Mouse (Mus musculus): ENCODE data around the gene Npas2.

Gene Npas2

GRCm38 (mm10) chr1:39373378-39373777, 179.8 kb downstream of the Npas2 start:
- no peak for DNase-seq (ENCODE audit: extremely low spot score, low spot score)

DNA sequence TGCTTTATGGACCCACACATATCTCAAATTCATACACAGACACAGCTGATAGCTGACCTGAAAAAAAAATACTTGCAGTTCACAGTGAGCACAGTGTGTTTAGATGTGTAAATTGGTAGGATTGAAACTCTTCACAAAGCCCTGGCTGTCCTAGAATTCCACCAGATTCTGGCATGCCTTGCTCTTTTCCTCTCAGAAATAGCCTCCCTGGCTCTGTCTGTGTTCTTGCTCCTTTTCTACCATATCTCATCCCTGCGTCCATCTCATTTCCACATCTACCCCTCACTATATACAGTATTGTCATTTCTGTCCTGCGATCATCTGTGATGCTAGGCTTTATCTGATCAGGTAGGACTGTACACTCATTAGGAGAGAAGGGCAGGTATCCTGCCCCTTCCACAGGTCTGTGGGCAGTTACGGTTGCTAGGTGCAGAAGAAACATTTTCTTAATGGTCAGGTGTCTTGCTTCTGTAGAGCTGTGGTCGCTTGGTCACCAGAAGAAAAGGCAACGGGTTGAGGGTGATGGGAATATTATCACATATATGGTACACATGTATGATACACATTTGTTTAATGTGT, 180.8 kb downstream of the Npas2 start:
- no peak for DNase-seq (ENCODE audit: extremely low spot score, low spot score)

DNA sequence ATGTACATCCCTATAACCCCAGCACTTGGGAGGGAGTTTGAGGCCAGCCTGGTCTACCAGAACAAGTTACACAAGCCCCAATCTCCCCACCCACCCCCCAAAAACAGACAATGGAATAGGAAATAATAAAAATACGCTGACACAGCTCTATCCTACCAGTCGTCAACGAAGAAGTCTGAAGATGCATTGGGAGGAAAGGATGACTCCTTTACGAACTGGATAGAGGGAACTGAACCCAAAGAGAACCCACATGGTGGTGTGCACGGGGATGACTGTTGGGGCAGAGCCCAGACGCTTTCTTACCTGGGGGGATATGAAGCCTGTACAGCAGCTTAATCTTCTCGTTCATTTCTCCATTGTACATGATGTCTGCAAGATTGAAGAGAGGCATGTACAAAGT, 182.6 kb downstream of the Npas2 start:
- no peak for DNase-seq (ENCODE audit: extremely low spot score, low spot score)

DNA sequence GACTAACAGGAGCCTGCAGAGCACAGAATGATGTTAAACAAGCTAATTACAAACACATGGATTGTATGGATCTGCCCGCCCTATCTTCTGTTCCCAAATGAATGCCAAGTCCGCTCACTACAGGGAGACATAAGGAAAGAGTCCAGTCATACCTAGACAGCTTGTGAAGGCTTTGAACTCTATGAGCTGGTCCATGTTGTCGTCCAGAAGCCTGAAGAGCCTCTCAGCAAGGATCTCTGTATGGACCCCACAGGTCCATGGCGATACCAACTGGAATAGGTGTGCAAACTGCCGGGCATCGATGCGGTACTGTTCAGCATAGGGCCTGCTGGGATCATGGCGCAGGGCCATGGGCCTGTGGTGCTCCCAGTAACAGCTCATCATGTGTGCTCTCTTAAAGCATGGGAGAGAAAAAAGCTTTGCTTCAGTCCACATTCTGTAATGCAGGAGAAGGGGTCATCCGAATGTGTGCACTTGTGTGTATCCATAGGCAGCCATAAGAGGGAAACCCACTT, 183.3 kb downstream of the Npas2 start:
- DNase-seq (ENCODE audit: extremely low spot score, low spot score): no peak

GRCm38 (mm10) chr1:39378540-39378939, 185.0 kb downstream of the Npas2 start:
- DNase-seq (ENCODE audit: extremely low spot score, low spot score): no peak

- DNase-seq (ENCODE audit: extremely low spot score, low spot score): no peak
Observed at GRCm38 (mm10) chr1:39379021-39379420, 185.5 kb downstream of the Npas2 start.

DNA sequence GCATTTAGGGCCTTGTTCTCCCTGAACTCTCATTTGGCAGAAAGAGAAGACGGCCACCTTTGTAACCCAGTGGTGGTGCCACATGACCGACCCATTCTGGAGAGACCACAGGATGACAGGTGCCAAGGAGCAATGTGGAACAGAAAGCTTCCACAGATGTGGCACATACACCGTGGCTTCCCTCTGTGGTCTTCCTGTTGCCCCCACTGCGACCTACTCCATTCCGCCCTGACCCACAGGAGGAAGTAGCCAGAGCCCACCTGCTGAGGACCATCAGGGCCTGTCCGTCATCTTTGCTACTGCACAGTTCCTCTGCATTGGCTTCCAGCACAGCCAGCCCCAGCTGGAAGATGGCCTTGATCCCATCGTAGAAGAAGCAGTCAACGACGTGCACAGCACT, 187.5 kb downstream of the Npas2 start:
- no peak for DNase-seq (ENCODE audit: extremely low spot score, low spot score)

DNA sequence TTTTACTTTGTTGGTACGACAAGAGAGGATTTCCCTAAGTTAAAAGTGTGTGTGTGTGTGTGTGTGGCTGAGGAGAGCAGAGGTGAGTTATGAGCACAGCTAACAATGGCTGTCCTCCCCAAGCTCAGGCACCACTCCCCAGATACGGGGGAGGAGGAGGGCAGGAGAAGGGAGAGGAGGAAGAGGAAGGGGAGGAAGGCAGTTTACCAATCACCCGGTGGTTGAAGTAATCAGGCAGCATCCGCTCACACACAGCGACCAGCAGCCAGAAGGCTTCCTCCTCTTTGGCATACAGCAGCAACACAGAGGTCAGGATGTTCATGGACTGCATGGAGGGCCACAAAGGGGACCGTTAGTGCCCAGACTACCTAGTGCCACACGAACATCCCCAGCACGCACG, 191.4 kb downstream of the Npas2 start:
- DNase-seq (ENCODE audit: extremely low spot score, low spot score): no peak

DNA sequence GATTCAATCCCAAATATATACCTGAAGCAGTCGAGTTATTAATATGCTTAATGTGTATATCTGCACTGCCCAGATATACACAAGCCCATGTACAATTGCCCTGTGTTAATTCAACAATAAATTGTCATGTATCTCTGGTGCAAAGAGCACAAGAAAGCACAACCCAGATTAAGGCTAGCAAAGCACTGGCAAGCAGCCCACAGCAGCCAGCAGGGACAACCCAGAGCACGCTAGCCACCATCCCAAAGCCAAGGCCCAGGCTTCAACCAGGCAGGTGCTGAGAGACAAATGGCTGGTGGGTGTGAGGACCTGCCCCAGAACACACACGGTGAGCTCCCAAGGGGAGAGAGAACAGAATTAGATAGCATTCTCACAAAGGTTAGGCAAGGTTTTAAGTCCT, 192.9 kb downstream of the Npas2 start:
- DNase-seq (ENCODE audit: extremely low spot score, low spot score): no peak

DNA sequence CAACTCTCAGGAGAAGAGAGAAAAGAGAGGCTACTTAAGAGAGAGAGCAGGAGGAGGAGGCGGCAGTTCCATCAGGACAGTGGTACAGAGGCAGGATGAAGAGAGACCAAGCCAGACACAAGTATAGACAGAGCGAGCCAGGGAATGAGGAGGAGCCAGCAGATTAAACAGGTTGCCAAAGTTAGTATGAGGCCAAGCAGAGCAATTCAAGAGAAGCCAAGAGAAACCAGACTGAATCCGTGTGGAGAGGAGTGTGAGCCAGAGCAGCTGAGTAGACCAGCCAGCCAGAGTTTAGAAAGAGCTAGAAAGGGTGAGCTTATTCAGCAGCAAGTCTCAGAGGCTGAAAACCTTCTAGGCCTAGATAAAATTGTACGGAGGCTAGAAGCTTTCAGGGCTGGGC, 194.0 kb downstream of the Npas2 start:
- no peak for DNase-seq (ENCODE audit: extremely low spot score, low spot score)

DNA sequence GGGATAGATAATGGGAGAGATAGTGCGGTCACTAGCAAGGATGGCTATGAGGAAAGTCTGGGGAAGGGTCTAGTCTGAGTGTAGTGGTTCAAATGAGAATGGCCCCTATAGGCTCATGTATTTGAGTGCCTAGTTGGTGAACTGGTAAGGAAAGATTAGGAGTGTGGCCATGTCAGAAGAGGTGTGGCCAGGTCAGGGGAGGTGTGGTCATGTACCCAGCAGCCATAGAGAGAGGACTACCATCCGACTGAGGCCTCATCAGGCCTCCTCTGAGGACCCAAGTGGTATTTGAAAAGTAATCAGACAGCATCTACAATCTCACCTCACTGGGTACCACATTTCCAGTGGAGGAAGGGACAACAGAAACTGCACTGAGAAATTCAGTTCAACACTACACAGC, 194.6 kb downstream of the Npas2 start:
- DNase-seq (ENCODE audit: extremely low spot score, low spot score): no peak

DNA sequence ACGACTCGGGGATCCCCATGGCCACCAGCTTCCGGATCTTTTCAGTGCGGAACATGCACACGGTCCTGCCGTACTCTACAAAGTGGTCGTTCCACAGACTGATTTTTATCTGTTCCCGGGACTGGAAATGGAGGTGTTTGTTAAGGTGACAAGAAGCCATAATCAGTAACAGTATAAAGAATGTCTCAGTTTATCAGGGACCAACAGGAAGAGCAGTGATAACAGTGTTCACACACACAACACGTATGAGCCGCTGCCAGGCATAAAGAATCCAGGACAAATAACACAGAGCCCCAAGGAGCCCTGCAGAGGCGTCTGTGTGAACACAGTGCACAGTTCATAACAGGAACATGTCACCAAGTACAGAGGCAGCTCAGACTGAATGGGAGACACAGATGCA, 195.8 kb downstream of the Npas2 start:
- DNase-seq (ENCODE audit: extremely low spot score, low spot score): no peak

GRCm38 (mm10) chr1:39391652-39392051, 198.1 kb downstream of the Npas2 start:
- DNase-seq (ENCODE audit: extremely low spot score, low spot score): no peak

- peak; percentile 82 for DNase-seq (ENCODE audit: extremely low spot score, low spot score)
Observed at GRCm38 (mm10) chr1:39392189-39392588, 198.7 kb downstream of the Npas2 start.

- DNase-seq (ENCODE audit: extremely low spot score, low spot score): no peak
Observed at GRCm38 (mm10) chr1:39393217-39393867, 199.8 kb downstream of the Npas2 start.

GRCm38 (mm10) chr1:39394096-39394495, 200.6 kb downstream of the Npas2 start:
- DNase-seq (ENCODE audit: extremely low spot score, low spot score): no peak

GRCm38 (mm10) chr1:39394650-39395049, 201.1 kb downstream of the Npas2 start:
- DNase-seq (ENCODE audit: extremely low spot score, low spot score): no peak

- DNase-seq (ENCODE audit: extremely low spot score, low spot score): no peak
Observed at GRCm38 (mm10) chr1:39396347-39396746, 202.8 kb downstream of the Npas2 start.

DNA sequence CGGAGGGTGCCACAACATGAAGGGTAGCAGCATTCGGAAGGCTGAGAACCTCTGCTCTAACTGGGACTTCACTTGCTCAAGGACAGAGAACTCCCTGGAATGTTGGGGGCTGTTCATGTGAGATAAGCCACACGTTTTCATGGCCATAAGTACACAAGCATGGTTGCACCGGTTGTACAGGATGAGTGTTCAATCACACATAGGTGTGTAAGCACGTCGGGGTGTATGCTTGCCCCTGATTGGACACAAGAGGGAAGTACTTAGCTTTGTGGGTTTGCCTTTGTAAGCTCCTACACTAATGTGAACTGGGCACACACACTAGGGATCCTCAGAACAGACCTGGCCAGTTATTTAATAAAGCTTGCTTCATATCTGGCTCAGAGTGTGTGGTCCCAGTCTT, 204.8 kb downstream of the Npas2 start:
- no peak for DNase-seq (ENCODE audit: extremely low spot score, low spot score)

GRCm38 (mm10) chr1:39399228-39399627, 205.7 kb downstream of the Npas2 start:
- no peak for DNase-seq (ENCODE audit: extremely low spot score, low spot score)

DNA sequence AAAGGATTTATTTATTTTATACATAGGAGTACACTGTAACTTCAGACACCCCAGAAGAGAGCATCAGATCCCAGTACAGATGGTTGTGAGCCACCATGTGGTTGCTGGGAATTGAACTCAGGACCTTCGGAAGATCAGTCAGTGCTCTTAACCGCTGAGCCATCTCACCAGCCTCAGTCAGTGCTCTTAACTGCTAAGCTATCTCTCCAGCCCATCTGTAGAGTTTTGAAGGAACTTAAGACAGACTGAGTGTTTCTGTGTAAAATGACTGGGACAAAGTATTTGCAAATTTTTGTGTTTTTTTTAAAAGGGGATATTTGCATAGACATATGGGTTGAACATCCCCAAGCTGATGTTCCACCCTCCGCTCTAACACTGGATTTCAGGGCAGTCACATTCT, 206.6 kb downstream of the Npas2 start:
- DNase-seq (ENCODE audit: extremely low spot score, low spot score): no peak

GRCm38 (mm10) chr1:39407108-39407507, 213.6 kb downstream of the Npas2 start:
- no peak for DNase-seq (ENCODE audit: extremely low spot score, low spot score)

- no peak for DNase-seq (ENCODE audit: extremely low spot score, low spot score)
Observed at GRCm38 (mm10) chr1:39408123-39408522, 214.6 kb downstream of the Npas2 start.
